Mouse (Mus musculus) spleen, adult 10 weeks (tissue): ENCODE data around the gene Numbl. TPM values are rescaled to one million over a fixed set of nuclear protein-coding genes. Genes with fewer than 3 reads are reported as not detected.

Experiments
- polyA plus RNA-seq: library from polyadenylated mRNA; stranded (reverse); fragments of 350-450 nt; fragmentation: Illumina TruSeq; extraction: RNeasy Lipid Tissue Mini Kit (QIAGEN cat#74804); gene quantifications from one replicate; pipeline ENCODE4 v1.2.3, GENCODE M21; 2015; ENCODE audit warnings: low replicate concordance; ENCODE audit not compliant: insufficient read depth

Numbl gene
- 0.77 TPM for polyA plus RNA-seq

DNA sequence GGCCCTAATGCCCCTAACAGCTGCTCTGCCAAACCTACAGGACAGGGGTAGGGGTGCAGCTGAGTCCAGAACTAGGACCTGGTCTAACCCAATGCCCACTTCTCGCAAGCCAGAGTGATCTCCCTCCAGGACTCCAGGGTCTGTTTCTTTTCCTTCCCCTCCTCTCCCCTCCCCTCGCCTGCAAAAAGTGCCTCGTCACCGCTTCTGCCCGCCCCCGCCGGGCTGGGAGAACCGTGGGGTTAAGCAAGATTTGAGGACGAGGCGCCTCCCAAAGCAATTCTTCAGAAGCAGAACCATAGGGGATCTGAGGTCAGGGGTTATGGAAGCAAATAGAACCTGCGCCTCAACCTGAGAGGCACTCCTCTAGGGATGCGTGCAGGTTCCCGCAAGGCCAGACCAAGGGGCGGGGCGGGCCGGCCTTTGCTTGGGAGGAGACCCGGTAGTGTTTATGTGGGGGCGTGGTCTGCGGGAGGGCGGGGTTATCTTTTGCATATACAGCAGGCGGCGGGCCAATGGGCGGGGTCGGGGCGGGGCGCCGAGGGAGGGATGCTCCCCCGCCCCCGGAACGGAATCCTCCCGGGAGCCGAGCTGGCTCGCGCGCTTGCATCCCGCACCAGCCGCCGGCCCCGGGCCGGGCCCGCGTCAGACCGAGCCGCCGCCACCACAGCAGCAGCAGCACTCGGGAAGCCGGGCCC is at the start of gene Numbl:
TSS of gene Numbl (plus strand) at position 229 of the 695 bp plus-strand sequence.

DNA sequence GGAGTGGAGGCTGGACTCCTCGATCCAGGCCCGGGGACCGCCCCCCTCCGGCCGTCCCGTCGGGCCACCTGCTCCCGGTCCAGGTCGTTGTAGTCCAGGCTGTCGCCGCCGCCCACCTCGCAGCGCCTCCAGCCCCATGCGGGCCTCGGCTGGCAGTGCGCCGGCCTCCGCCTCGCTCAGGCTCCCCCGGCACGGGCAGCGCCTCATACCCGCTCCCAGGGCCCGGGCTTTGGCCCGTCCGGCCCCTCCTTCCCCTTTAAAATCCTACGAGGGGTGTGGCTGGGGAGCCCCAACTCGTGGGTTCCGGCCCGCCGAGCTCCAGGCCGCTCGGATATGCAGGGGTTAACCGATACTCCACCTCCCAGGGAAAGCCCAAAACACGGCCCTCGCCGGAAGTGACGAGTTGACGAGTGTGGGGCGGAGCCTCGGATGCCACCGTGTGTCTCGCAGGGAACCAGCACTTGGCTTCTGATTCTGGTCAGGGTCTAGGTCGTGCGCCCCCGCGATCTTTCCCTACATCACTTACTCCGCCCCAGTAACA is 29.9 kb upstream of the Numbl start, which contains the start of gene Itpkc:
TSS of gene Itpkc (minus strand) at position 381 of the 541 bp plus-strand sequence.

DNA sequence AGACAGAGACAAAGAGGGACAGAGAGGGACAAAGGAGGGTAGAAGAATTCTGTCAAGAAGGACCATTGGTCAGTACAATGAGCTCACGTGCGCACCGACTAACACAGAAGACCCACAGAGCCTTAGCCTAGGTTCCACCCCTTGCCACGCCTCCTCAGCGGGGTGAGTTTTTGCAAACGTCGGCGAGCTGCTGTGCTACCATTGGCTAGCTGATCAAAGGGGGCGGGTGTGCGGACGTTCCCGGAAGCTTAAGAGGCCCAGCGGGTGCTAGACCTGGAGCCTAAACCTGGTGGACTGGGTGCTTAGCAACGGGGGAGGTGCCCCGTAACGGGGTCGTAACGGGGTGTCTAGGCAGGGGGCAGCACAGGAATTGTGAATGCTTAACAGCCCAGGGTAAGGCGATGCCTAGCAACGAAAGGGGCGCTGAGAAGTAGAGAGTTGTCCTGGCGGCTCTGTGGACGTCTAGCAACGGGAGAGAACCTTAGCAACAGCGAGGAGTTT is 25.4 kb upstream of the Numbl start, which contains the start of gene Coq8b:
TSS of gene Coq8b (plus strand) at position 243 of the 501 bp plus-strand sequence.

Other genes starting within 250 kb of the Numbl start
- gene Cyp2a12, start 229.4 kb upstream of the Numbl start, polyA plus RNA-seq, result not detected
- not detected for gene Cyp2f2, start 138.5 kb upstream of the Numbl start, polyA plus RNA-seq
- gene Cyp2t4, start 104.7 kb upstream of the Numbl start, polyA plus RNA-seq, result not detected
- 32.2 TPM for gene Egln2, start 91.6 kb upstream of the Numbl start, polyA plus RNA-seq
- gene Rab4b, start 79.5 kb upstream of the Numbl start, polyA plus RNA-seq, result 46.8 TPM
- gene Gm21983, start 77.3 kb upstream of the Numbl start, polyA plus RNA-seq, result not detected
- not detected for gene Mia, start 77.3 kb upstream of the Numbl start, polyA plus RNA-seq
- 8.4 TPM for gene BC024978, start 62.7 kb upstream of the Numbl start, polyA plus RNA-seq
- gene Snrpa, start 62.2 kb upstream of the Numbl start, polyA plus RNA-seq, result 50.0 TPM
- gene Itpkc, start 29.8 kb upstream of the Numbl start, polyA plus RNA-seq, result 4.7 TPM
- 7.5 TPM for gene Coq8b, start 25.4 kb upstream of the Numbl start, polyA plus RNA-seq
- gene Ltbp4, start 79.3 kb downstream of the Numbl start, polyA plus RNA-seq, result 11.5 TPM
- 26.2 TPM for gene Shkbp1, start 97.6 kb downstream of the Numbl start, polyA plus RNA-seq
- 19.3 TPM for gene Gm20479, start 99.0 kb downstream of the Numbl start, polyA plus RNA-seq
- gene Sptbn4, start 189.3 kb downstream of the Numbl start, polyA plus RNA-seq, result 0.10 TPM
- gene Blvrb, start 189.5 kb downstream of the Numbl start, polyA plus RNA-seq, result 39.0 TPM
- 13.6 TPM for gene Sertad3, start 215.3 kb downstream of the Numbl start, polyA plus RNA-seq
- gene Sertad1, start 228.5 kb downstream of the Numbl start, polyA plus RNA-seq, result 7.2 TPM
- 0.51 TPM for gene Prx, start 240.9 kb downstream of the Numbl start, polyA plus RNA-seq